Mouse (Mus musculus): Measurements from ENCODE around the gene Ogdh. TPM values are rescaled to one million over a fixed set of nuclear protein-coding genes. Genes with fewer than 3 reads are reported as not detected.
A peak's percentile ranks its signal among the peaks of the same experiment; 100 is the strongest.

Gene Ogdh
- polyA plus RNA-seq, 1 experiment = 13.2 TPM

GRCm38 (mm10) chr11:6267320-6268254 lies 23.8 kb upstream of the Ogdh start, which contains the start of gene Ddx56:
TSS of gene Ddx56 (minus strand) at chr11:6267772.
- Histone ChIP-seq H3K9me3 (ENCODE audit: control insufficient read depth, low read length) (no peaks in the 10 kb centered on the region), H3K36me3 (ENCODE audit: control insufficient read depth) (peaks cover 60% of the 10 kb centered on the region), H3K27me3 (ENCODE audit: control insufficient read depth) (no peaks in the 10 kb centered on the region), H3K4me3 (replicated peaks) (peak within 1 kb of the TSS; percentile 78), H3K4me1 (ENCODE audit: control insufficient read depth) (peaks cover 26% of the 10 kb centered on the region)
- TF ChIP-seq TAL1 (IDR thresholded peaks at IDR 0.05; ENCODE audit: low read length) (no peak), GATA1 (IDR thresholded peaks at IDR 0.05; ENCODE audit: low read length) (peak; percentile 80)

GRCm38 (mm10) chr11:6273607-6274006 lies 17.8 kb upstream of the Ogdh start:
- TF ChIP-seq GATA1 (IDR thresholded peaks at IDR 0.05; ENCODE audit: low read length) (no peak), TAL1 (IDR thresholded peaks at IDR 0.05; ENCODE audit: low read length) (no peak)
- H3K27me3 ChIP-seq (ENCODE audit: control insufficient read depth) = no peaks in the 10 kb centered on the region
- H3K4me3 ChIP-seq (replicated peaks) = peak overlapping the region; percentile 75

GRCm38 (mm10) chr11:6274387-6275093 lies 16.9 kb upstream of the Ogdh start, which contains the start of gene Tmed4:
TSS of gene Tmed4 (minus strand) at chr11:6274870.
- Histone ChIP-seq H3K4me3 (replicated peaks) (peak within 1 kb of the TSS; percentile 75), H3K36me3 (ENCODE audit: control insufficient read depth) (peaks cover 20% of the 10 kb centered on the region), H3K27me3 (ENCODE audit: control insufficient read depth) (no peaks in the 10 kb centered on the region), H3K9me3 (ENCODE audit: control insufficient read depth, low read length) (no peaks in the 10 kb centered on the region), H3K4me1 (ENCODE audit: control insufficient read depth) (peaks cover 27% of the 10 kb centered on the region)
- TF ChIP-seq TAL1 (IDR thresholded peaks at IDR 0.05; ENCODE audit: low read length) (no peak), GATA1 (IDR thresholded peaks at IDR 0.05; ENCODE audit: low read length) (no peak)

More at GRCm38 (mm10) chr11:6273607-6274006, 17.8 kb upstream of the Ogdh start:
- Histone ChIP-seq H3K36me3 (ENCODE audit: control insufficient read depth) (peaks cover 20% of the 10 kb centered on the region), H3K9me3 (ENCODE audit: control insufficient read depth, low read length) (no peaks in the 10 kb centered on the region), H3K4me1 (ENCODE audit: control insufficient read depth) (peaks cover 31% of the 10 kb centered on the region)

- Histone ChIP-seq H3K36me3 (ENCODE audit: control insufficient read depth) (peaks cover 20% of the 10 kb centered on the region), H3K27me3 (ENCODE audit: control insufficient read depth) (no peaks in the 10 kb centered on the region), H3K9me3 (ENCODE audit: control insufficient read depth, low read length) (no peaks in the 10 kb centered on the region), H3K4me3 (replicated peaks) (peak overlapping the region; percentile 75), H3K4me1 (ENCODE audit: control insufficient read depth) (peaks cover 27% of the 10 kb centered on the region)
- TF ChIP-seq GATA1 (IDR thresholded peaks at IDR 0.05; ENCODE audit: low read length) (no peak), TAL1 (IDR thresholded peaks at IDR 0.05; ENCODE audit: low read length) (no peak)
Observed at GRCm38 (mm10) chr11:6275094-6275484, 16.3 kb upstream of the Ogdh start.

GRCm38 (mm10) chr11:6276466-6276865 lies 15.0 kb upstream of the Ogdh start:
- H3K27me3 ChIP-seq (ENCODE audit: control insufficient read depth) = no peaks in the 10 kb centered on the region
- H3K36me3 ChIP-seq (ENCODE audit: control insufficient read depth) = peaks cover 10% of the 10 kb centered on the region
- peaks cover 27% of the 10 kb centered on the region for H3K4me1 ChIP-seq (ENCODE audit: control insufficient read depth)
- H3K9me3 ChIP-seq (ENCODE audit: control insufficient read depth, low read length) = peaks cover 8% of the 10 kb centered on the region
- TF ChIP-seq GATA1 (IDR thresholded peaks at IDR 0.05; ENCODE audit: low read length) = no peak
- no peak for TF ChIP-seq TAL1 (IDR thresholded peaks at IDR 0.05; ENCODE audit: low read length)
- no peak overlapping the region for H3K4me3 ChIP-seq (replicated peaks)

GRCm38 (mm10) chr11:6282940-6283339 lies 8.5 kb upstream of the Ogdh start:
- Histone ChIP-seq H3K36me3 (ENCODE audit: control insufficient read depth) (no peaks in the 10 kb centered on the region), H3K27me3 (ENCODE audit: control insufficient read depth) (no peaks in the 10 kb centered on the region; the same call in 1 of the 2 replicates), H3K4me1 (ENCODE audit: control insufficient read depth) (no peaks in the 10 kb centered on the region), H3K9me3 (ENCODE audit: control insufficient read depth, low read length) (peaks cover 12% of the 10 kb centered on the region), H3K4me3 (replicated peaks) (no peak overlapping the region)
- no peak for TF ChIP-seq GATA1 (IDR thresholded peaks at IDR 0.05; ENCODE audit: low read length)
- no peak for TF ChIP-seq TAL1 (IDR thresholded peaks at IDR 0.05; ENCODE audit: low read length)

- peaks cover 2% of the 10 kb centered on the region for H3K9me3 ChIP-seq (ENCODE audit: control insufficient read depth, low read length)
Observed at GRCm38 (mm10) chr11:6290138-6290537, 1.3 kb upstream of the Ogdh start.

GRCm38 (mm10) chr11:6290883-6291282 lies 550 bp upstream of the Ogdh start:
- Histone ChIP-seq H3K36me3 (ENCODE audit: control insufficient read depth) (peaks cover 27% of the 10 kb centered on the region), H3K4me1 (ENCODE audit: control insufficient read depth) (peaks cover 52% of the 10 kb centered on the region), H3K9me3 (ENCODE audit: control insufficient read depth, low read length) (peaks cover 2% of the 10 kb centered on the region), H3K27me3 (ENCODE audit: control insufficient read depth) (no peaks in the 10 kb centered on the region; the same call in 1 of the 2 replicates), H3K4me3 (replicated peaks) (peak overlapping the region; percentile 74)
- no peak for TF ChIP-seq TAL1 (IDR thresholded peaks at IDR 0.05; ENCODE audit: low read length)
- TF ChIP-seq GATA1 (IDR thresholded peaks at IDR 0.05; ENCODE audit: low read length) = no peak

More at GRCm38 (mm10) chr11:6290138-6290537, 1.3 kb upstream of the Ogdh start:
- Histone ChIP-seq H3K27me3 (ENCODE audit: control insufficient read depth) (no peaks in the 10 kb centered on the region; the same call in 1 of the 2 replicates), H3K4me3 (replicated peaks) (no peak overlapping the region), H3K4me1 (ENCODE audit: control insufficient read depth) (peaks cover 45% of the 10 kb centered on the region), H3K36me3 (ENCODE audit: control insufficient read depth) (peaks cover 21% of the 10 kb centered on the region)
- TF ChIP-seq TAL1 (IDR thresholded peaks at IDR 0.05; ENCODE audit: low read length) (no peak), GATA1 (IDR thresholded peaks at IDR 0.05; ENCODE audit: low read length) (no peak)
